Mouse (Mus musculus) liver, adult (tissue): ENCODE results near the gene Dmtf1.

Source experiments
- GATA4 ChIP-seq: IDR thresholded peaks from 2 replicates; pipeline ENCODE4 v1.6.1; 2014; ENCODE audit warnings: mild to moderate bottlenecking, low read length; ENCODE audit not compliant: insufficient replicate concordance

Dmtf1 gene

DNA sequence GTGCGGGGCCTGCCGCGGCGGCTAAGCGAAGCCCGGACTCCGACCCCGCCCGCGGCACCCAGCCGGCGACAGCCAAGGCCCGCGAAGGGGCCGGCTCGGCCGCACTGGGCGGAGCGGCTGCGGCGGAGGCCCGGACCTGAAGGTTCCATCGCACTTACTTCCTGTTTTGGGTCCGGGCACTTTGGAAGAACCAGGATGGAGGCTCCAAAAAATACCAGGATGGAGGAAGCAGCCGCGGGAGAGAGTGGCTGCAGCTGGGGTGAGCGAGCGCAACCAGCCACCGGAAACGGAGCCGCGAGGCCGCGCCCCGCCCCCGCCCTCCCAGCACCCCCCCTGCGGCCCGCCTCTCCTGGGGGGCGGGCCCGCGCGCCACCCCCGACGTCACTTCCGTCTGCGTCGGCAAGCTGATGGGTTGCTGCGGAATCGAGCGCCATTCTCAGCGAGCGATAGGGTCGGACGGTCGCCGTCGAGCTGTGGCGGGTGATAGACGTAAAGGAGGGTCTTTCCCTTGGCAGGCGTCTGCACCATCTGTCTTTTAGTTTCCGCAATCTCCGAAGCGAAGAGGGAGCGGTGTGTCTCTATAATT lies at the start of gene Dmtf1:
Gene Dmtf1 (minus strand): TSS at position 321 of the 586 bp plus-strand sequence.
- TF ChIP-seq GATA4, result peak; percentile 28; the same call in 1 of the 2 replicates

DNA sequence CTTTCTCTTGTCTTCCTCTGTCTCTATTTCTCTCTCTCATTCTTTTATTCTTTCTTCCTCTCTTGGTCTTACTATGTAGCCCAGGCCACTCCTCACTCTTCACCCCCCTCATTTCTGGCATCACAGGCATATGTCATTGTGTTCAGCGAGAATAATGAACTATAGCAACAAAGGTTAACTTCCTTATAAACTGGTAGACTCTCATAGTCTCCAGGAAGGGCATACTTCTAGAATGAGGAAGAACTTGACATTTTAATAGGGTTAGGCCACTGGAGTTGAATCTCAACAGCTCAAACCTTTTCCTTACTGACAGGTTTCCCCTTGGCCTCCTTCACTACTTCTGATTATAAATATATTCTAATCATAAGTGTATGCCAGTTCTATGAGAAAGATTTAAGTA lies 24.9 kb upstream of the Dmtf1 start:
- no peak for TF ChIP-seq GATA4

GRCm38 (mm10) chr5:9173295-9173694 lies 11.7 kb upstream of the Dmtf1 start:
- no peak for TF ChIP-seq GATA4

- no peak for TF ChIP-seq GATA4
Measured at GRCm38 (mm10) chr5:9166366-9166765, 4.8 kb upstream of the Dmtf1 start.

DNA sequence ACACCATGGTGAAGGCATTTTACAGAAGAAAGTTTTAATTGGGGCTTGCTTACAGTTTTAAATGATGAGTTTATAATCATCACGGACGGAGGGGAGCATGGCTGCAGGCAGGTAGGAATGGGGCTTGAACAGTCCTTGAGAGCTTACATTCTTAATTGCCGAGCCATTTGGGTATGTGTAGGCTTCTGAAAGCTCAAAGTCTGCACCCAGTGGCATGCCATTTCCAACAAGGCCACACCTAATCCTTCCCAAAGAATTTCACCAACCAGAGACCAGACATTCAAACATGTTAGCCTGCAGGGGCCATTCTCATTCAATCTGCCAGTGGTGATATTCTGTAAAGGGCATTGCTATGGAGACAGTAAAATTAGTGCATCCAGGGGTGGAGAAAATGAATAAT lies 1.8 kb upstream of the Dmtf1 start:
- TF ChIP-seq GATA4, result no peak

DNA sequence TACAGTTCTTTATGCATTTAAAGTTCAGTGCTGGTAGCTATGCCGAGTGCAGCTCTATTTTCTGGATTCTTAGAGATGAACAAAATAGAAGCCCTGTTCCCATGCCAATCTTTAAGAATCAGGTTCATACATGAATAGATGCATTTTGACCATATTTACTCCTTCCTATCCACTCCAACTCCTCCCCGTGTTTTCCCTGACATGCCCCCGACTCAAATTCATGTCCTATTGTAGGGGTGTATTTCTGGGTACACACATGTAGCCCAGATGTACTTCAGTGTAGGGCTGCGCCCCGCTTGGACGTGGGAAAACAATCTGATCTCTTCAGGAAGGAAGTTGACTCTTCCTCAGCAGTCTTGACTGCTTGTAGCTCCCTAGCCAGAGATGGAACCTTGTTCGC lies 512 bp upstream of the Dmtf1 start:
- no peak for TF ChIP-seq GATA4

DNA sequence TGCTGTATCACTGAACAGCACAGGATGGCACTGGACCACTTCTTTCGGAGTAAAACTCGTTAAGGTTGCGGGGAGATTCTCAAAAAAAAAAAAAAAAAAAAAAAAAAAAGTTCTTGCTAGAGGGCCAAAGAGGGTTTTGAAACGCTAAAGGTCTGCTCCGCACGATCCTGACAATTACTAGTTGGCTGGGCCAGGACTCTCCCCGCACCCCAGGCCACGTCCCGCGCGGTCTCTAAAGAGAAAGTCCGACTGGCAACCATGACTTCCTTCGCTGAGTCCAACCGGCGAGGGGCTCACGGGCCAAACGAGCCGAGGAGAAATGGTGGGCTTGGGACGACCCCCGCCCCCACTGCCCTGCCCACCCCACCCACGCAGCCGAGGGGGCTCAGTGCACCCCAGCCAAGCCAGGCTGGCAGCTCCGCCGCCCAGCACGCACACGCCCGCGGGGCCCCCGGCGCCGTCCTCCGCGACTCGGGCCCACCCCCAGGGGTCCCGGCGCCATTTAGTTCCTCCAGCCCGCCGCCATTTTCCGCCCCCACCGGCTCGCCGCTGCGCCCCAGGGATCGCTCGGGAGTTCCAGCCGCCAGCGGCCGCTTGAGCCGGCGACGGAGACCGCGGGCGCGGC lies 633 bp downstream of the Dmtf1 start:
- 0 out of 2 replicates have a peak, but pooled peaks have one; percentile 0 for TF ChIP-seq GATA4

GRCm38 (mm10) chr5:9157336-9157735 lies 4.2 kb downstream of the Dmtf1 start:
- no peak for TF ChIP-seq GATA4

DNA sequence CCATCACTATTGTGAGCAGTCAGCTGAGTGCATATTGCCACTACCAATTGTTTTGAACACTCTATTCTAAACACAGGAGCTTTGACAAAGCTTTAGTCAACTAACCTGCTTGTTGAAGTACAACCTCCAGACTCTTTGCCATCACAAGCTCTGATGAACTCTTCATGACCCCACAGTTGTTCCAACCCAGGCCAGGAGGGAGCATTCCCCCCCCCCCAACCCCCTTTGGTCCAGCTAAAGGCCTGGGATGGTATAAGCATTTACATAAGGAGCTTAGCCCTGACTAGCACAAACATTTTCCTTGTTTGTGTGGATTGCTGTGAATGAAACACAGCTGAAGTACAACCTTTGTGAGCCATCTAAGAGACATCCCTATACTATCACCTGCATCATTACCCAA lies 4.8 kb downstream of the Dmtf1 start:
- no peak for TF ChIP-seq GATA4

GRCm38 (mm10) chr5:9149273-9149850 lies 12.2 kb downstream of the Dmtf1 start:
- TF ChIP-seq GATA4, result no peak

DNA sequence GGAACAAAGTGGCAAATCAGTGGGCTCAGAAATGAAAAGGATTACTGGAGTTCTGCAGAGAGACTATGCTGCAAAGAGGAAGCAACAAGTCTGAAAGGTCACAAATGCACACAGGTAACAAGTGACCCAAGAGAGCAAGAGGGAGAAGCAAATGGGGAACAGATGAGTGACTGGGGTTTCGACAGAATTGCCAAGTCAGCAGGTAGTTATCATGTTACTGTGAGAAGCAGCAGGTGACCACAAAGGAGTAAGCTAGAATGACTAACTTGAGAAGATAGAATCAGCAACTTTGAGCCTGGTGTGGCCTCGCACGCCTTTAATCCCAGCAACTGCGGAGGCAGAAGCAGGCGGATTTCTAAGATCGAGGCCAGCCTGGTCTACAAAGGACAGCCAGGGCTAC lies 19.2 kb downstream of the Dmtf1 start:
- no peak for TF ChIP-seq GATA4

- TF ChIP-seq GATA4, result 0 out of 2 replicates have a peak, but pooled peaks have one; percentile 42
Measured at GRCm38 (mm10) chr5:9140724-9141123, 20.9 kb downstream of the Dmtf1 start.

GRCm38 (mm10) chr5:9135588-9135987 lies 26.0 kb downstream of the Dmtf1 start:
- TF ChIP-seq GATA4, result no peak

DNA sequence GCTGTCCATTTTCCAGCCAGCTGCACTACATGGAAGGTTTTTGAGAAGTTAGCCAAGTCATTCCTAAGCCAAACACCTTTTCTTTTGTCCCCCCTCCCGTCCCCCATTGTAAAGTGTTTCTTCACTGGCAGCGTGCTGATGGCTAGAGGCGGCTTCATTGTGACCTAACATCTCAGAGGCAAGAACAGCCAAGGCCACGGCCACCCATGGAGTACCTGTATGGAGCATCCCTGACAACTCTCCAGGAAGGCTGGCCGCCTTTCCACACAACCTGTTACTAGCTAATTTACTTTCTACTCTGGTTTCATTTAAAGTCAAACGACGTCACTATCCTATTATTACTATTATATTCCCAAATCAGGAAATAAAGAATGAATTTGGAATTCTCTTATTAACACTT lies 29.8 kb downstream of the Dmtf1 start:
- TF ChIP-seq GATA4, result no peak

GRCm38 (mm10) chr5:9128566-9128965 lies 33.0 kb downstream of the Dmtf1 start:
- TF ChIP-seq GATA4, result no peak

- TF ChIP-seq GATA4, result no peak
Measured at GRCm38 (mm10) chr5:9124134-9124533, 37.4 kb downstream of the Dmtf1 start.
